ENCODE assay signal across 18 mouse cellular contexts in genomic region chr16:92580981-92581380, GRCm38 (mm10).
DNase-seq lines count a peak whose midpoint lies in the region; ATAC-seq lines count a peak whose summit lies in the region.
"Had no signal": no experiment of that assay in that cellular context is flagged by ENCODE, and none has a peak within 500 bp of the region (broad histone marks: within the 10 kb centered on the region; RNA-seq: fewer than 3 reads in every experiment).

No protein-coding gene starts in this region.

- H3K27ac ChIP-seq in embryonic facial prominence, embryonic 13.5 days, result peak overlapping the region; percentile 48; the same call in 1 of the 2 replicates
- no peak overlapping the region for H3K27ac ChIP-seq in embryonic facial prominence, embryonic 10.5 days (replicated peaks)
- H3K27ac ChIP-seq: forebrain, embryonic 10.5 days; forebrain, embryonic 12.5 days had no signal

- no peak for ATAC-seq in embryonic facial prominence, embryonic 13.5 days (ENCODE audit: insufficient number of reproducible peaks, insufficient read depth, low FRiP score, low TSS enrichment, low read depth)
- ATAC-seq in CD4-positive, CD25-positive, alpha-beta regulatory T cell, adult 4 months, result no peak
- ATAC-seq: forebrain, embryonic 14.5 days; forebrain, embryonic 16.5 days had no signal

- H3K4me2 ChIP-seq in embryonic facial prominence, embryonic 13.5 days, result no peak overlapping the region
- H3K4me2 ChIP-seq: forebrain, embryonic 12.5 days had no signal

- no peak overlapping the region for H3K4me3 ChIP-seq in embryonic facial prominence, embryonic 13.5 days
- no peak overlapping the region for H3K4me3 ChIP-seq in embryonic facial prominence, embryonic 10.5 days
- H3K4me3 ChIP-seq: forebrain, embryonic 10.5 days; forebrain, embryonic 12.5 days had no signal

- H3K27me3 ChIP-seq in embryonic facial prominence, embryonic 13.5 days, result no peaks in the 10 kb centered on the region
- 0 out of 2 replicates have a peak, but pooled peaks cover 5% of the 10 kb centered on the region for H3K27me3 ChIP-seq in embryonic facial prominence, embryonic 10.5 days (replicated peaks; ENCODE audit: low read depth, poor library complexity, severe bottlenecking)

- no peak overlapping the region for H3K9ac ChIP-seq in embryonic facial prominence, embryonic 13.5 days
- H3K9ac ChIP-seq: forebrain, embryonic 12.5 days had no signal

- H3K9me3 ChIP-seq in embryonic facial prominence, embryonic 13.5 days, result no peaks in the 10 kb centered on the region
- no peaks in the 10 kb centered on the region for H3K9me3 ChIP-seq in embryonic facial prominence, embryonic 10.5 days
- H3K9me3 ChIP-seq: forebrain, embryonic 10.5 days; forebrain, embryonic 12.5 days had no signal

- WGBS in embryonic facial prominence, embryonic 13.5 days, result 62% methylated on average over 10 of the region's 10 CpGs
- 73% methylated on average over 10 of the region's 10 CpGs for WGBS in embryonic facial prominence, embryonic 10.5 days

- no peaks in the 10 kb centered on the region for H3K36me3 ChIP-seq in embryonic facial prominence, embryonic 13.5 days
- H3K36me3 ChIP-seq in embryonic facial prominence, embryonic 10.5 days (replicated peaks), result no peaks in the 10 kb centered on the region
- H3K36me3 ChIP-seq: forebrain, embryonic 10.5 days; forebrain, embryonic 12.5 days had no signal

- DNase-seq in embryonic facial prominence, embryonic 10.5 days (ENCODE audit: low spot score), result no peak
- DNase-seq in fat pad, adult 2 months (ENCODE audit: extremely low read depth, low read depth, low spot score), result peak; percentile 73
- DNase-seq in neural tube, embryonic 10.5 days (ENCODE audit: extremely low spot score, low spot score), result no peak
- DNase-seq: adrenal gland, adult 2 months; adrenal gland, postnatal 10 days; adrenal gland, postnatal 25 days; B cell, adult 2 months; cerebellum, adult 11 months; cerebellum, adult 18-20 months; cerebellum, adult 8-10 months; cerebellum, adult 9-11 months; cerebellum, postnatal 25 days had no signal

- peaks cover 32% of the 10 kb centered on the region for H3K4me1 ChIP-seq in embryonic facial prominence, embryonic 13.5 days
- peaks cover 20% of the 10 kb centered on the region for H3K4me1 ChIP-seq in embryonic facial prominence, embryonic 10.5 days
- H3K4me1 ChIP-seq: forebrain, embryonic 12.5 days had no signal
